Mouse (Mus musculus): ENCODE data around the gene Rab11fip4.
"Not testable (repeated sequence)": the region's sequence is repeated elsewhere in the genome, so short reads cannot be mapped to it uniquely, and the experiment has no call there.

Rab11fip4 gene

DNA sequence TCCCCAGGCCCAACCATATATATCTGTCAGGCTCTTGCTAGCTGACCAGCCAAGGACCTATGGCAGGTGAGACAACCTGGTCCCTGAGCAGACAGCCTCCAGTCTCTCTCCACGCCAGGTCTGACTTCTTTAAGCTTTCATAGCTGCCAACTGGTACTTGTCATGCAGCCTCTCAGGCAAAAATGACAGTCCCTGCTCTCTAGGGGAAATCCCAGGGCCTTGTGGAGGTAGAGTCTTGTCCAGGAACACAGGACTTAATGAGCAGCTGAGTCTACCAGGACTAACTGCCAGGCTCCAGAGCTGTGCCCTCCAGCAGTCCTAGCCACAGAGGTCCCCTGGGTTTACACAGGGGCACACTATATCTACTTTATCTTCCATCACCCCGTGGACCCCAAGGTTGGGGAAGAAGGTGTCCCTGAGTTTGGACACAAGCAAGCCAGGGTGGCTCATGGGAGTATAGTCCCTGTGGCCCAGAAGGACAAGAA, 85.5 kb downstream of the Rab11fip4 start:
- no peak for DNase-seq (ENCODE audit: low spot score in 2 of 2)

DNA sequence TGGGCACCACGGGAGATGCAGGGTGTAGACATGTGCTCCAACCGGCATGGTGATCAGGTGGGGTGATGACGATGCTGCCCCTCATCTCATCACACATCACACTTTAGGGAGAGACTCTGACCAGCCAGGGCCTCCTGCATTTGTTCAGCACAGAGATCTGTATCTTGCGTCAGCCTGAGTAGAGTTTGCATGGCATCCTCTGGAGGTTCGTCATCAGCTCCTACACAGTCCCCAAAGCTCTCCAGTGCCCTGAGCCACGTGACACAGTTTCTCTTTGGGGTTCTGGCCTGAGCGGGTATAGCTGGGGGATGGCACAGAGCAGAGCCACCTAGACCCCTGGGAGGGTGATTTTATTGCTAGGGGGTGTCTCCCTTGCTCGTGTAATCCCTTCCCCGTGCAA, 86.4 kb downstream of the Rab11fip4 start:
- no peak for DNase-seq (ENCODE audit: low spot score in 2 of 2)

- no peak for DNase-seq (ENCODE audit: low spot score in 2 of 2)
Observed at GRCm38 (mm10) chr11:79678363-79679153, 87.5 kb downstream of the Rab11fip4 start.

- DNase-seq (ENCODE audit: low spot score in 2 of 2): no peak
Observed at GRCm38 (mm10) chr11:79679929-79680328, 88.9 kb downstream of the Rab11fip4 start.

DNA sequence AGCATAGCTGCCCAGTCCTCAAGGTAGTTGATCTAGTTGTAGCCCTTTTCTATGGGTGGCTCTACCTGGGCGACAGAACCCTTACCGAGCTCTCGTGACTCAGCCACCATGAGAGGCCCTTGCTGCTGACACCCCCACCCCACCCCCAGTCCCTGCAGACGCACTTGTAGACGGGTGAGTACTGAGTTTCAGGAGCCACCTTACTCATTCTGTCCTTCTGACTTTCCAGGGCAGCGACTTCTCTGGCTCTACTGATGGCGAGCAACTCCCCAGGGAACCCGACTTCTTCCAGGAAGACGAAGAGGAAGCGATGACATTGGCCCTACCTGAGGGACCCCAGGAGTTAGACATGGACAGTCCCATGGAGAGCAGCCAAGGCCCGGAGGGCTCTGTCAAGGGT, 89.5 kb downstream of the Rab11fip4 start:
- DNase-seq (ENCODE audit: low spot score in 2 of 2): no peak

- DNase-seq (ENCODE audit: low spot score in 2 of 2): no peak
Observed at GRCm38 (mm10) chr11:79681182-79681581, 90.2 kb downstream of the Rab11fip4 start.

GRCm38 (mm10) chr11:79681798-79682197, 90.8 kb downstream of the Rab11fip4 start:
- no peak for DNase-seq (ENCODE audit: low spot score in 2 of 2)

DNA sequence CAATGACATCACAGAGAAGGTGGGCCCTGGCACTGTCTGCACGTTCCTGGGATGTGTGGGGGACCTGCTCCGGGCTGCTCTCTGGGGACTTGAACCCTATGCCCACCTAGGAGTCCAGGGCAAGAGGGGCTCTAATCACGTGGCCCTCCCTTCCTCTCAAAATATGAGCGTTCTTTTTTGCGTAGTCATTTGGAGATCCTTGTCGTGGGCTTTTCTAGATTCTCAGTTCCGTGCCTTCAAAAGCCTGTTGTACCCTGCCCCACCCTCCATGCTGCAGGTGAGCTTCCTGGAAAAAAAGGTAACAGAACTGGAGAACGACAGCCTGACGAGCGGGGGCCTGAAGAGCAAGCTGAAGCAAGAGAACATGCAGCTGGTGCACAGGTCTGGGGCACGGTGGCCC, 94.1 kb downstream of the Rab11fip4 start:
- no peak for DNase-seq (ENCODE audit: low spot score in 2 of 2)

DNA sequence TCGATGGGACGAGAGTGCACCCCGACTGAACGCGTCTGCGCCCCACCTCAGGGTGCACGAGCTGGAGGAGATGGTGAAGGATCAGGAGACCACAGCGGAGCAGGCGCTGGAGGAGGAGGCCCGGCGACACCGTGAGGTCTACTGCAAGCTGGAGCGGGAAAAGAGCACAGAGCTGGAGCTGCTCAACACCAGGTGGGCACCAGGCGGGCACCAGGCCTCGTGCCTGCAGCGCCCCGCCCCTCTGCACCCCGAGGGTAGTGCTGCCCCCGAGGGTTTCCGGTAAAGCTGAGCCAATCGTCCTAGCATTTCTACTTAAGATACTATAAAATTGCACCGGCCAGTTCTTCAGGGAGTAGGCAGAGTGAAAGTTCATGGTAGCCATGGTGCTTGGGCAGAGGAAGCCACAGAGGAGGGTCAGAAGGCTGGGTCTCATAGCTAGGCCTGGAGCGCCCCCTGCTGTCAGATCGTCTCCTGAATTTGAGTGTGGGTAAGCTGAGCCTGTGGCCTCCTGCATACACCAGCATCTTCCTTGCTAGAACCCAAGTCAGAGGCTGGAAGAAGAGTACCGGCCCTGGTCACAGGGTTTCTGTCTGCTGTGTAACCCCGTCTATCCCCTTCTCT, 95.6 kb downstream of the Rab11fip4 start:
- peak; percentile 88 to 94 for DNase-seq (ENCODE audit: low spot score in 2 of 2)

- DNase-seq (ENCODE audit: low spot score in 2 of 2): no peak
Observed at GRCm38 (mm10) chr11:79689916-79690315, 98.9 kb downstream of the Rab11fip4 start.

DNA sequence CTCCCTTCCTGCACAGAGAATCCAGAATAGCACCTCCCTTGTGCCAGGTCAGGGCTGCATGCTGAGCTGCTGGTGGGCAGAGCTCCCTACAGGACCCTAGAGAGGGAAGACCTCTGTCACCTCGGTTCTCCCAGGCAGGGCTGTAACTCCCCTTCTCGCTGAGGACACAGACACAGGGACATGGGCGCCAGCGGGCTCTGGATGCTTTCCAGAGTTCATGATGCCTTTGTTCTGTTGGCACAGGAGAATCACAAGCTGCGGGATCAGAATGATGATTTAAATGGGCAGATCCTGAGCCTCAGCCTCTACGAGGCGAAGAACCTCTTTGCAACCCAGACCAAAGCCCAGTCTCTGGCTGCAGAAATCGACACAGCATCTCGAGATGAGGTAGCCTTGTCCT, 100.5 kb downstream of the Rab11fip4 start:
- no peak for DNase-seq (ENCODE audit: low spot score in 2 of 2)

DNA sequence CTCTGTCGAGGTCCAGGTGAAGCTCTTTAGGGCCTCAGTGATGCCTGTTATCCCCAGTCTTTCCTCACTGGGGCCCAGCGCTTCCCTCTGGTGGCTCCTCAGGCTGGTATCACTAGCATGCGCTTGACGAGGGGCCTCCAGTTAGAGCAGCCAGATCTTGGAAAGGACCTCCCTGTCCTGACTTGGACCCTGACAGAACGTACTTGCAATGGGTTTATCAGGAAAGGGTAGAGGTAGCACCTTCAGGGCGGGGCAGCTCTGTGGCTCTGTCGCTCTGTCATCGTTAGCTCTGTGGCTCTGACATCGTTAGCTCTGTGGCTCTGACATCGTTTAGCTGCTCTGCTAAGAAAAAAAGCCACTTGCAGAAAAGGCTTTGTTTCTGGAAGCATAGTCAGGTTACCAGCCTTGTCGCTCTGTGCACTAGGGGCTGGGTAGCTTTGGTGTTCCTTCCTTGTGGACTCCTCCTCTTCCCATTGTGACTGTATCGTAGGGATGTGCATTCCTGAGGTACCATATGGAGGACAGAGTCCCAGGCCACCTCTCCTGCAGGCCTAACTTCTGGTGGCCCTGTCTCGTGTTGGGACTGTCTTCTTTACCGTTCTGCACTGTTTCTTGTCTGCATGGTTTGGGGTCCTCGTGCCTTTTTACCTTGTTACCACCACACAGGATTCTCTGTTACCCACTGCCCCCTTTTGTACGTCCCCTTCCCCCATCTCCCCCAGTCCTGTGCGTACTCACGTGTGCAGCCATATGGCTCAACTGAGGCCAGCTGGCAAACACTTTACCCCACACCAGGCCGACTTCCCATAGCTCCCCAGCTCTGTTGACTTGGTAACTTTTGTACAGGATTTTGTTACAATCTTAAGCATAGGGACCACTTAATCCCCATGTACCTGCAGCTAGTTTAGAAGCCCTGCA, 105.6 kb downstream of the Rab11fip4 start:
- no peak for DNase-seq (ENCODE audit: low spot score in 2 of 2)

DNA sequence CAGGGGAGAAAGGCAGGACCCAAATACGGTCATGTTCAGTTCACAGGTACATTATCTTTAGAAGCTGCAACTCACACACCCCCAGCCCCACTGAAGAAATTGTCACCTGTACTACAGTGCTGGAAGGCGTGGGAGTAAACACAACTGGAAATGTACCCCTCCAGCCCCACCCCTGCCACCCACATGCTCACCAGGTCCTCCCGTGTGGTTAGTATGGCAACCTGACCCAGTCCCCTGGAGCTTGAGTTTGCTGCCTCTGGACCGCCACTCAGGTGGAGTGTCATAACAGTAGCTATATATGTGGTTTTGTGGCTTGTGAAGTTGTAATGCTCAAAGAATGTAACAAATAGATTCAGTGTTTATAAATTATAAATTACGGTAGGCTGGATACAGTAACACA, 107.1 kb downstream of the Rab11fip4 start:
- no peak for DNase-seq (ENCODE audit: low spot score in 2 of 2)

DNA sequence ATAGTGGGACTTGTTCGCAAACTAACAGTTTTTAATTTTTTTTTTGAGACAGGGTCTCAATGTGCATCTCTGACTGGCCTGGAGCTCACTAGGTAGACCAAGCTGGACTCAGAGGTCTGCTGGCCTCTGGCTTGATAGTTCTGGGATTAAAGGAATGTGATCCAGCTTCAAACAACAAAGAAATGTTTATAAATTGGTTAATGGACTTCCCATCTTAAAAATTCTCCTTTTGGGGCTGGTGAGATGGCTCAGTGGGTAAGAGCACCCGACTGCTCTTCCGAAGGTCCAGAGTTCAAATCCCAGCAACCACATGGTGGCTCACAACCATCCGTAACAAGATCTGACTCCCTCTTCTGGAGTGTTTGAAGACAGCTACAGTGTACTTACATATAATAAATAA, 107.5 kb downstream of the Rab11fip4 start:
- DNase-seq (ENCODE audit: low spot score in 2 of 2): not testable (repeated sequence)

DNA sequence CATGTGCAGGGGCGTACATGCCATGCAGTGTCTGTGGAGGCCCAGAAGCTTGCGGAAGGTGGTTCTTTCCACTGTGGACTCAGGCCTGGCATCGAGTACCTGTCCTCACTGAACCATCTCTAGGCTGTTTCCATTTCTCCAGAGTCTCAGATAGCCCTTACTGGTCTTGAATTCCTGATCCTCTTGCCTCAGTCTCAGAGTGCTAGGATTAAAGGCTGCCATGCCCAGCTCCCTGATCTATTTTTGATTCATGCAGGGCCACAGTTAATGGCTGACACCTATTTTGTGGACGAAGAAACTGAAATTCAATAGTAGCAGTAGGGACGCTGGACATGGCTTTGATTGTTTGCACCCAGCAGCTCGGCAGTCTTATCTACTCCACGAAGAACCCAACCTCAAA, 110.5 kb downstream of the Rab11fip4 start:
- no peak for DNase-seq (ENCODE audit: low spot score in 2 of 2)

GRCm38 (mm10) chr11:79702092-79702491, 111.1 kb downstream of the Rab11fip4 start:
- DNase-seq (ENCODE audit: low spot score in 2 of 2): no peak

DNA sequence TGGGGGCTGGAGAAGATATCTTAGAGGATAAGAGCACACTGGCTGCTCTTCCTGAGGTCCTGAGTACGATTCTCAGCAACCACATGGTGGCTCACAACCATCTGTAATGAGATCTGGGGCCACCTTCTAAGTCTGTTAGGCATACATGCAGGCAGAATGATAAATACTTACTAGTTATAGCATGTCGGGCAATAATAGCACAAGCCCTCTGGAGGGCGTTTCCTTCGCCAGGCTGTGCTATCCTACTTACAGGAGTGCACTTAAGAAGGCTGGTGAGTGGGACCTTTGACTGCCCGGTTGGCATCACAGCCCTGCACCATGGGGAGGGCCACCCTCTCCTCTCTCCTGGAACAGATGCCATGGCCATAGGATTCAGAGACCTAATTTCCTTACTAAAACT, 112.4 kb downstream of the Rab11fip4 start:
- DNase-seq (ENCODE audit: low spot score in 2 of 2): peak in 1 of 2 experiments; percentile 29

- DNase-seq (ENCODE audit: low spot score in 2 of 2): no peak
Observed at GRCm38 (mm10) chr11:79703885-79704291, 112.9 kb downstream of the Rab11fip4 start.

- DNase-seq (ENCODE audit: low spot score in 2 of 2): peak; percentile 99 to 100
Observed at GRCm38 (mm10) chr11:79704318-79705150, 113.5 kb downstream of the Rab11fip4 start.

DNA sequence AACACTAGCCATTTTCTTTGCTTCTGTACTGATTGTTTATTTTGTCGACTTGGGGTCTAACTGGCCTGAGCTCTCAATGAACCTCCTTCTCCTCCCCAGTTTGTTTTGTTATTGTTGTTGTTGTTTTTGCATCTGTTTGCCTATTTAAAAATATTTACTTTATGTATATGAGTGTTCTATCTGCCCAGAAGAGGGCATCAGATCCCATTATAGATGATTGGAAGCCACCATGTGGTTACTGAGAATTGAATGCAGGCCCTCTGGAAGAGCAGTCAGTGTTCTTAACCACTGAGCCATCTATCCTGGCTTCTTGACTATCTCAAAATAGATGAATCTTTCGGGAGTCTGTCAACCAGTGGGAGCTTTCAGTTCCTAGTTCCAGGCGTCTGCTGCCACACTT, 116.1 kb downstream of the Rab11fip4 start:
- DNase-seq (ENCODE audit: low spot score in 2 of 2): no peak
